Mouse (Mus musculus) ES-Bruce4 (cell line): ENCODE results near the gene Hopx.

ENCODE experiments used
- EP300 ChIP-seq: IDR thresholded peaks from 2 replicates; pipeline ENCODE4 v1.6.1; 2011; ENCODE audit warnings: low read depth, low read length; ENCODE audit not compliant: insufficient read depth
- POLR2A ChIP-seq: IDR thresholded peaks from one replicate; pipeline ENCODE4 v1.8.1; 2011; ENCODE audit warnings: low read length; ENCODE audit not compliant: insufficient read depth

DNA sequence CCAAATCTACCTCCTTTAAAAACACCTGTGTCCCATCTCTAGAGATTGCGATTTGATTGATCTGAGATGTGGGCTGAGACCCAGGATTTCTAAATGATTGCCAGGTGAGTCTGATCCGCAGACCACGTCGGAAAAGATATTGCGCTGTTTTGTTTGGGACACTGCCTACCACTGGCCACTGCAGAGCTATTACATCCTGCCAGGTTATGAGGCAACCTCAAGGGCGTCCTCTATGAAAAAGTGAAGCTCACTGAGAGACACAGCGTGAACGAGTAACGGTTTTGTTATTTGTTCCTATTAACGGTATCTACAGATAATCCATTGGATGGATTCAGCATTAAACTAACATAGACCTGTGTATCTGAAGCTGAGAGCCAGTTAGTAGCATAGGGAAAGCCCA, 76.5 kb downstream of the Hopx start:
- TF ChIP-seq POLR2A: no peak
- TF ChIP-seq EP300: no peak
